Mouse (Mus musculus) G1E (cell line): ENCODE measurements at regions not wholly inside any gene's neighbourhood (a gene's known extent, or its start where the extent isn't known, plus 50 kb on each side); places are given as distances from the start of the nearest gene placed in this dataset.

Source experiments
- CTCF ChIP-seq: IDR thresholded peaks from 2 replicates; pipeline ENCODE4 v1.5.1; 2012; ENCODE audit warnings: low read depth, low read length, inconsistent platforms, mixed read lengths
- GATA1 ChIP-seq: IDR thresholded peaks from 2 replicates; pipeline ENCODE4 v1.6.1; 2012; ENCODE audit warnings: borderline replicate concordance, low read length, inconsistent platforms, mixed read lengths
- GATA2 ChIP-seq: IDR thresholded peaks from 2 replicates; pipeline ENCODE4 v1.6.1; 2012; ENCODE audit warnings: low read depth, low read length, inconsistent platforms, borderline replicate concordance
- POLR2AphosphoS5 ChIP-seq: IDR thresholded peaks from 2 replicates; pipeline ENCODE4 v1.6.1; 2012; ENCODE audit warnings: low read depth, low read length, inconsistent platforms; ENCODE audit not compliant: insufficient replicate concordance
- TAL1 ChIP-seq: conservative IDR thresholded peaks from 2 replicates; pipeline ENCODE4 v1.6.1; 2012; ENCODE audit warnings: low read depth, low read length, inconsistent platforms, mixed read lengths

DNA sequence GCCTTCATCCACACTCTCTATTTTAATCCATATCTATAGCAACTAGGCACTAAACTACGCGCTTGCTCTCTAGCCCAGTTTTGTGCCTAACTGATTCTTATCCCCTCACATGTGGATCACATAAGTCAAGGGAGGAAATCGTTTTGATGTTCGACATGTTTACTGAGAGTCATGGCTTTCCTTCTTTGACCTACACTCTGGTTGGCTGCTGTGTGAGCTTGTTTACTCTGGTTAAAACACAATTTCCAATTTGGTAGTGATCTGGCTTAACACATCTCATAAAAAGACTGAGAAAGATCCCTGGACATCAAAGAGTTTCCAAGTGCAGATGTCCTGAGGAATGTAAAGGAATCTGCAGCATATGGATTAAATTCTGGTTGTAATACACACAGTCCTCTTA is 376.6 kb downstream of the Tmem38b start:
- TF ChIP-seq CTCF, result no peak
- no peak for TF ChIP-seq GATA1
- no peak for TF ChIP-seq TAL1
- TF ChIP-seq POLR2AphosphoS5, result no peak
- no peak for TF ChIP-seq GATA2
